Comparison of ENCODE assay signal across 18 mouse cellular contexts in genomic region chr11:101131187-101131586, GRCm38 (mm10). TPM values are rescaled to one million over a fixed set of nuclear protein-coding genes. Genes with fewer than 3 reads are reported as not detected.
DNase-seq lines count a peak whose midpoint lies in the region; ATAC-seq and TF ChIP-seq lines count a peak whose summit lies in the region.
"Had no signal": no experiment of that assay in that cellular context is flagged by ENCODE, and none has a peak within 500 bp of the region (broad histone marks: within the 10 kb centered on the region; RNA-seq: fewer than 3 reads in every experiment).

No protein-coding gene starts in this region.

- no peak for ATAC-seq in midbrain, embryonic 16.5 days
- ATAC-seq: activated CD4-positive, CD25-positive, alpha-beta regulatory T cell, adult 4 months; CD4-positive, CD25-positive, alpha-beta regulatory T cell, adult 4 months had no signal

- TF ChIP-seq POLR2A in MEL (IDR thresholded peaks at IDR 0.05; ENCODE audit: control insufficient read depth in 1 of 2, insufficient read depth in 1 of 2, low read depth in 1 of 2, low read length in 2 of 2, poor library complexity in 1 of 2) = no peak
- no peak for TF ChIP-seq POLR2A in brain, embryonic 14.5 days (IDR thresholded peaks at IDR 0.05; ENCODE audit: borderline replicate concordance, extremely low read depth, insufficient read depth, insufficient read length, poor library complexity, severe bottlenecking)

- peaks cover 3 to 13% of the 10 kb centered on the region in 2 experiments; a peak in 3 of 4 replicates for H3K4me1 ChIP-seq in MEL (ENCODE audit: control insufficient read depth in 1 of 2, insufficient read depth in 2 of 2, low read length in 2 of 2)
- H3K4me1 ChIP-seq in midbrain, embryonic 16.5 days (ENCODE audit: control insufficient read depth, insufficient read depth, low read length) = no peaks in the 10 kb centered on the region
- H3K4me1 ChIP-seq: neural tube, embryonic 15.5 days had no signal

- peak; percentile 54 for DNase-seq in gastrocnemius, adult 2 months
- DNase-seq in gastrocnemius, postnatal 36 days = no peak
- DNase-seq in MEL (ENCODE audit: low read depth, low spot score) = peak; percentile 62
- DNase-seq in brain, embryonic 14.5 days (ENCODE audit: low read depth) = peak; percentile 28
- DNase-seq in cerebellum, postnatal 10 days = peak; percentile 75 to 76
- DNase-seq in T-cell, adult 2 months (ENCODE audit: low spot score) = no peak
- DNase-seq in thymus, postnatal 36 days = no peak
- DNase-seq: gastrocnemius, postnatal 25 days; kidney, adult 9 months; lung, adult 18-20 months had no signal

- H3K27ac ChIP-seq in gastrocnemius, adult 2 months = peak overlapping the region; percentile 92
- no peak overlapping the region for H3K27ac ChIP-seq in MEL (ENCODE audit: control insufficient read depth, low read depth, low read length)
- H3K27ac ChIP-seq in midbrain, embryonic 16.5 days (ENCODE audit: low read length) = no peak overlapping the region
- H3K27ac ChIP-seq: left cerebral cortex, adult 2 months; limb, embryonic 12.5 days; neural tube, embryonic 15.5 days had no signal

- H3K79me2 ChIP-seq in MEL (ENCODE audit: control insufficient read depth, insufficient read depth, low read length, poor library complexity) = no peaks in the 10 kb centered on the region

- H3K9ac ChIP-seq in MEL (ENCODE audit: control insufficient read depth, low read depth, low read length, poor library complexity, severe bottlenecking) = no peak overlapping the region
- no peak overlapping the region for H3K9ac ChIP-seq in midbrain, embryonic 16.5 days (ENCODE audit: low read depth, low read length)
- H3K9ac ChIP-seq: limb, embryonic 12.5 days; neural tube, embryonic 15.5 days had no signal

- no peaks in the 10 kb centered on the region for H3K27me3 ChIP-seq in MEL (ENCODE audit: control insufficient read depth in 1 of 2, insufficient read depth in 2 of 2, low read length in 2 of 2)
- H3K27me3 ChIP-seq in midbrain, embryonic 16.5 days (ENCODE audit: control insufficient read depth, insufficient read depth, low read depth, low read length) = no peaks in the 10 kb centered on the region
- H3K27me3 ChIP-seq: limb, embryonic 12.5 days; neural tube, embryonic 15.5 days had no signal

- H3K4me3 ChIP-seq in gastrocnemius, adult 2 months = no peak overlapping the region; the same call in 1 of the 2 replicates
- H3K4me3 ChIP-seq in MEL (ENCODE audit: control insufficient read depth in 1 of 2, insufficient read depth in 1 of 2, low read depth in 2 of 2, low read length in 2 of 2) = no peak overlapping the region
- H3K4me3 ChIP-seq in midbrain, embryonic 16.5 days (ENCODE audit: low read depth, low read length) = no peak overlapping the region
- H3K4me3 ChIP-seq: left cerebral cortex, adult 2 months; limb, embryonic 12.5 days; neural tube, embryonic 15.5 days had no signal

- intact Hi-C loops in gastrocnemius, adult 2 months (cut with DNase I) = loop anchor here (2.0 kb wide), 1 partner anchor 38 kb away; no protein-coding TSS in a partner anchor
- intact Hi-C loops in gastrocnemius, postnatal 36 days (cut with DNase I) = loop anchor here (5.0 kb wide), 1 partner anchor 36 kb away; no protein-coding TSS in a partner anchor

- WGBS in midbrain, embryonic 16.5 days = 93% methylated on average over 2 of the region's 2 CpGs

- 0 out of 4 replicates have a peak, but pooled peaks of 1 of the 2 experiments have one; percentile 13 for TF ChIP-seq EP300 in MEL (IDR thresholded peaks at IDR 0.05; ENCODE audit: low read depth in 1 of 2, low read length in 2 of 2)

- TF ChIP-seq RAD21 in MEL (IDR thresholded peaks at IDR 0.05; ENCODE audit: low read depth, low read length) = no peak

- TF ChIP-seq CTCF in gastrocnemius, adult 2 months (IDR thresholded peaks at IDR 0.05) = no peak
- no peak for TF ChIP-seq CTCF in MEL (IDR thresholded peaks at IDR 0.05 in 2 of 3, conservative IDR thresholded peaks at IDR 0.05 in 1 of 3; ENCODE audit: control insufficient read depth in 1 of 3, insufficient read depth in 1 of 3, low read depth in 2 of 3, low read length in 3 of 3, poor library complexity in 1 of 3, severe bottlenecking in 1 of 3)
- no peak for TF ChIP-seq CTCF in brain, embryonic 14.5 days (IDR thresholded peaks at IDR 0.05; ENCODE audit: borderline replicate concordance, extremely low read depth, insufficient read depth, insufficient read length)

- H3K36me3 ChIP-seq in MEL (ENCODE audit: control insufficient read depth in 1 of 2, insufficient read depth in 2 of 2, low read length in 2 of 2) = peaks cover 3 to 7% of the 10 kb centered on the region in 2 experiments; a peak in 3 of 4 replicates
- peaks cover 9% of the 10 kb centered on the region for H3K36me3 ChIP-seq in midbrain, embryonic 16.5 days (ENCODE audit: control insufficient read depth, insufficient read depth, low read length)

- no peak overlapping the region for H3K4me2 ChIP-seq in midbrain, embryonic 16.5 days (ENCODE audit: low read length)
- H3K4me2 ChIP-seq: limb, embryonic 12.5 days; neural tube, embryonic 15.5 days had no signal

- H3K9me3 ChIP-seq in MEL (replicated peaks; ENCODE audit: insufficient read depth, low read length) = no peaks in the 10 kb centered on the region
- H3K9me3 ChIP-seq in midbrain, embryonic 16.5 days (replicated peaks; ENCODE audit: control insufficient read depth, low read length, poor library complexity, severe bottlenecking) = 0 out of 2 replicates have a peak, but pooled peaks cover 2% of the 10 kb centered on the region
- H3K9me3 ChIP-seq: neural tube, embryonic 15.5 days had no signal

TF ChIP-seq in MEL, 35 proteins besides CTCF, POLR2A, EP300 and RAD21:
- TF ChIP-seq CHD2 (IDR thresholded peaks at IDR 0.05; ENCODE audit: low read length) = no peak
- 0 out of 2 replicates have a peak, but pooled peaks have one; percentile 17 for TF ChIP-seq SIN3A (IDR thresholded peaks at IDR 0.05; ENCODE audit: low read length)
- peak; percentile 56 for TF ChIP-seq TCF12 (IDR thresholded peaks at IDR 0.05; ENCODE audit: low read depth, low read length)
- peak; percentile 30; the same call in 1 of the 2 replicates for TF ChIP-seq MAFK (IDR thresholded peaks at IDR 0.05; ENCODE audit: borderline replicate concordance, low read depth, low read length)
- peak; percentile 82 for TF ChIP-seq ETS1 (IDR thresholded peaks at IDR 0.05; ENCODE audit: low read depth, low read length)
- no peak for TF ChIP-seq JUND (IDR thresholded peaks at IDR 0.05; ENCODE audit: low read depth, low read length)
- TF ChIP-seq TAL1 (IDR thresholded peaks at IDR 0.05; ENCODE audit: low read length) = peak; percentile 78
- peak; percentile 93 for TF ChIP-seq MEF2A (IDR thresholded peaks at IDR 0.05; ENCODE audit: extremely low read depth, insufficient replicate concordance, low read depth, low read length, poor library complexity, severe bottlenecking)
- TF ChIP-seq ZKSCAN1 (IDR thresholded peaks at IDR 0.05; ENCODE audit: low read depth, low read length) = no peak
- peak; percentile 60 for TF ChIP-seq GATA1 (IDR thresholded peaks at IDR 0.05; ENCODE audit: low read depth, low read length)
TF ChIP-seq in MEL: peak in this region for 7.

RNA-seq across cellular contexts. Expression of gene Tubg1, which starts 11.4 kb away (rescaled TPM):
- 10 to 100 TPM; 22.0 to 30.2 TPM for total RNA-seq in gastrocnemius, adult 2 months (2021)
- total RNA-seq in gastrocnemius, postnatal 36 days (2021) = 10 to 100 TPM; 23.9 TPM
- 60.0 and 68.1 TPM in 2 replicates for total RNA-seq in MEL (2012; rRNA removed)
- 100 to 1,000 TPM; 125 to 183 TPM for polyA plus RNA-seq in MEL (2012; ENCODE audit: insufficient read depth in 1 of 2, insufficient read length in 2 of 2, low read depth in 1 of 2, low replicate concordance in 2 of 2, missing spikeins in 1 of 2)
- polyA plus RNA-seq in brain, embryonic 14.5 days (2012; rRNA removed) = 15.5 and 35.5 TPM in 2 replicates
- 72.6 and 75.0 TPM in 2 replicates for polyA plus RNA-seq in midbrain, embryonic 16.5 days (2015; fragmentation: Nextera tagmentation; extraction: Ambion mirVana)

RNA-seq across cellular contexts. Expression of gene Retreg3, which starts 11.5 kb away (rescaled TPM):
- 10 to 100 TPM; 30.3 to 31.1 TPM for total RNA-seq in gastrocnemius, adult 2 months (2021)
- total RNA-seq in gastrocnemius, postnatal 36 days (2021) = 10 to 100 TPM; 29.6 to 29.7 TPM
- 17.0 and 24.6 TPM in 2 replicates for total RNA-seq in MEL (2012; rRNA removed)
- polyA plus RNA-seq in MEL (2012; ENCODE audit: insufficient read depth in 1 of 2, insufficient read length in 2 of 2, low read depth in 1 of 2, low replicate concordance in 2 of 2, missing spikeins in 1 of 2) = 10 to 100 TPM in 1 of 2 experiments, not detected in 1; 23.4 TPM
- polyA plus RNA-seq in brain, embryonic 14.5 days (2012; rRNA removed) = 79.0 and 82.7 TPM in 2 replicates
- 24.4 and 25.4 TPM in 2 replicates for polyA plus RNA-seq in midbrain, embryonic 16.5 days (2015; fragmentation: Nextera tagmentation; extraction: Ambion mirVana)

RNA-seq across cellular contexts. Expression of gene Tubg2, which starts 24.5 kb away (rescaled TPM):
- total RNA-seq in gastrocnemius, adult 2 months (2021) = 1 to 10 TPM; 2.4 to 3.6 TPM
- 1 to 10 TPM; 2.3 to 2.6 TPM for total RNA-seq in gastrocnemius, postnatal 36 days (2021)
- total RNA-seq in MEL (2012; rRNA removed) = not detected in 2 replicates
- not detected for polyA plus RNA-seq in MEL (2012; ENCODE audit: insufficient read depth in 1 of 2, insufficient read length in 2 of 2, low read depth in 1 of 2, low replicate concordance in 2 of 2, missing spikeins in 1 of 2)
- 25.3 and 30.7 TPM in 2 replicates for polyA plus RNA-seq in brain, embryonic 14.5 days (2012; rRNA removed)
- 62.9 and 71.4 TPM in 2 replicates for polyA plus RNA-seq in midbrain, embryonic 16.5 days (2015; fragmentation: Nextera tagmentation; extraction: Ambion mirVana)
- total RNA-seq: hematopoietic stem cell, adult 5-6 weeks; megakaryocyte, adult 5-6 weeks had no signal

RNA-seq across cellular contexts. Expression of gene Psmc3ip, which starts 36.0 kb away (rescaled TPM):
- total RNA-seq in gastrocnemius, adult 2 months (2021) = 1 to 10 TPM; 1.5 to 2.2 TPM
- 1 to 10 TPM; 1.6 to 2.1 TPM for total RNA-seq in gastrocnemius, postnatal 36 days (2021)
- 9.1 and 14.5 TPM in 2 replicates for total RNA-seq in MEL (2012; rRNA removed)
- polyA plus RNA-seq in MEL (2012; ENCODE audit: insufficient read depth in 1 of 2, insufficient read length in 2 of 2, low read depth in 1 of 2, low replicate concordance in 2 of 2, missing spikeins in 1 of 2) = 1 to 10 TPM in 1 of 2 experiments, not detected in 1; 8.2 TPM
- polyA plus RNA-seq in brain, embryonic 14.5 days (2012; rRNA removed) = 19.4 and 24.2 TPM in 2 replicates
- polyA plus RNA-seq in midbrain, embryonic 16.5 days (2015; fragmentation: Nextera tagmentation; extraction: Ambion mirVana) = 15.2 and 17.6 TPM in 2 replicates

RNA-seq across cellular contexts. Expression of gene Cntnap1, which starts 39.1 kb away (rescaled TPM):
- 1 to 10 TPM; 1.2 to 1.6 TPM for total RNA-seq in gastrocnemius, adult 2 months (2021)
- total RNA-seq in gastrocnemius, postnatal 36 days (2021) = 1 to 10 TPM; 1.1 to 2.1 TPM
- not detected in 2 replicates for total RNA-seq in MEL (2012; rRNA removed)
- polyA plus RNA-seq in MEL (2012; ENCODE audit: insufficient read depth in 1 of 2, insufficient read length in 2 of 2, low read depth in 1 of 2, low replicate concordance in 2 of 2, missing spikeins in 1 of 2) = under 1 TPM in 1 of 2 experiments, not detected in 1; 0.01 TPM
- 2.7 and 6.9 TPM in 2 replicates for polyA plus RNA-seq in brain, embryonic 14.5 days (2012; rRNA removed)
- polyA plus RNA-seq in midbrain, embryonic 16.5 days (2015; fragmentation: Nextera tagmentation; extraction: Ambion mirVana) = 4.2 and 4.7 TPM in 2 replicates
- total RNA-seq: hematopoietic stem cell, adult 5-6 weeks had no signal

Comparison
In these comparisons a context has a peak if more than half of its experiments do, and no peak if none do; other contexts are left out.
1. DNase-seq: peak in gastrocnemius, adult 2 months (single experiment), MEL (single experiment), brain, embryonic 14.5 days (single experiment) and cerebellum, postnatal 10 days (2 of 2); none in gastrocnemius, postnatal 36 days (0 of 2), T-cell, adult 2 months (single experiment) and thymus, postnatal 36 days (0 of 2).